Mouse (Mus musculus) lung, postnatal 25 days (tissue): Measurements from ENCODE around the gene Mvb12b.

ENCODE experiments used
- DNase-seq: peaks from one replicate; pipeline ENCODE4 v3.0.0; 2022; ENCODE audit warnings: low spot score

Gene Mvb12b

DNA sequence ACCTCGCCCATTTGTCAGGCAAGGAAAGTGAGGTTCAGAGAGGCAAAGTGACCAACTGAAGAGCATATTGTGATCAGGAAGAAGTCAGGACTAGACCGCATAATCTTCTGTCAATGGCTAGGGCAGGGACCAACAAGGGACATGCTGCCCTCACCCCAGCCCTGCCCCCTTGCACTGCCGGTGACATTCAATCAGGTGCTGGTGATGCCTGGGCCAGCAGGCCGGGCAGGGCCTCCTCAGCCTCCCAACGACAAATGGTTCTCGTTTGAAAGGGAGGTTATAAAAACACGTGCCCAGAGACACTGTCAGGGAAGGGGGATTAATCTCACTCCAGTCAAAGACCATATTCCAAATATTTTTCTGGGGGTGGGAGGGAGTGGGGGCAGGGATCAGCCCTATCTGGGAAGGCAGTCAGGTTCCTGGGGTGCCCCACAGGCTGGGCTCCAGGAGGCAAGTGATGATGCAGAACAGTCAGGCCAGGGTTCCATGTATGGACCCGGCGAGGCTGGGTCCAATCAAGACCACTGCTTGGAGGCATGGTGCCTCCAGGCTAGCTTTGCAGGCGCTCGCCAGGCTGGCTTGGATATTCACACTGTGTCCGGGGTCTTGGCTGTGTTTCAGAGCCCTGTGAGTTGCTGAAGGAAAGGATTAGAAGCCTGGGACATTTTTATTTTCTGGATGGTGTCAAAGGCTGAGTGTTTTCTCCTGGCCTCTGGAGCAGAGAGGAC is 168.2 kb downstream of the Mvb12b start:
- DNase-seq: no peak

DNA sequence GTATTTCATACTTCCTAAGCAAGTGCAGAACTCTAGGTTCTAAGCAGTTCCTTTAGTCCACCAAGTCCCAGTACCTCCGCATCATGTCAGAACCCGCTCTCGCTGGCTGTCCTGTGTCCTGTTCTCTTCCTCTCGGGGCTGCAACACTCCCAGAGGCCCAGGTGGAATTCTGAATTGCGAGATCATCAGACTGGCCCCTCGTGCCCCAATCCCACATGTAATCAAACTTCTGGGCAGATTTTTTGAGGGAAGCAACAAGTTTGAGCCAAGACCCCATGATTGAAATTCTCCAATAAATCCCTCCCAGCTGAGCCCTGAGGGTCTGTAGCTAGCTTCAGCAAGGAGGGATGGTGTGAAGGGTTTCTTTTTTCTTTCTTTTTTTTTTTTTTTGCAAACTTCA is 169.2 kb downstream of the Mvb12b start:
- DNase-seq: no peak

DNA sequence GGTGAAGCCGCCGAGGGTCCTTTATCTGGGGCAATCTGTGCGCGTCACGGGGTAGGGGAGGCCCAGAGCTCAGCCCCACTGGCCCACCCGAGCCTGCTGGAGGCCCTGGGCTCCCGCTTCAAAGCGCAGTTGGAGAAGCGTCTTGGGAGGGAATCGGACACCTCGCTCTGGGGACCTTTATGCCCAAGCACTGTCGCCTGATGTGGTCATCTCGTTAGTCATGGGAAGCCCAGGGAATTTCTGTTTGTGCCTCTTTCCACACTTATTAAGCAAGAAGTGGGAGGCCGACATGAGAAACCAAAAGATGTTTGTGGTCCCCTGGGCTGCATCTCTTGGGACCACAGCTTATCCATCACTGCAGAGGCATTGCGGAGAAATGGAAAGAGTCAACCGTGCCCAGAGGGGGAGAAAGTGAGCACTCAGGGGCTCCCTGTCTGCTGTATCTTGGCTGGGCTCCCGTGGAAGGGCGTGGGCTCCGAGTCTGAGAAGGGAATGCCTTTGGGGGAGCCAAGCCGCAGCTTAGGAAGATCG is 169.9 kb downstream of the Mvb12b start:
- DNase-seq: no peak

DNA sequence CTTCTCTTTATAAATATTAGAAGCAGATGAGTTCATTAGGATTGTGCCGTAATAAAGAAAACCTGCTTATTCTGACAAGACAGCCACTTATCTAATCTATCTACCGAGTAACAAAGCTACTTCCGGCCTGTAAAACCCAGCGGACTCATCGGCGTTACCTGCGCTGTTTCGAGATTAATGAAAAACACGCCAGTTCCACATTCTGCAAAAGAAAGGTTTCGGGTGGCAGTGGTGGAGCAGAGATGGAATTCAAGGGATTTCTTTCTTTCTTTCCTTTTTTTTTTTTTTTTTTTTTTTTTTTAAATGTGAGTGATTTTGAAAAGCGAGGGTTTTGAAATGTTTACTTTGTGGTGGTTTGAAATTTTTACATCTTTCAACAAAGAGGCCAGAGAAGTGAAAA is 170.4 kb downstream of the Mvb12b start:
- no peak for DNase-seq

DNA sequence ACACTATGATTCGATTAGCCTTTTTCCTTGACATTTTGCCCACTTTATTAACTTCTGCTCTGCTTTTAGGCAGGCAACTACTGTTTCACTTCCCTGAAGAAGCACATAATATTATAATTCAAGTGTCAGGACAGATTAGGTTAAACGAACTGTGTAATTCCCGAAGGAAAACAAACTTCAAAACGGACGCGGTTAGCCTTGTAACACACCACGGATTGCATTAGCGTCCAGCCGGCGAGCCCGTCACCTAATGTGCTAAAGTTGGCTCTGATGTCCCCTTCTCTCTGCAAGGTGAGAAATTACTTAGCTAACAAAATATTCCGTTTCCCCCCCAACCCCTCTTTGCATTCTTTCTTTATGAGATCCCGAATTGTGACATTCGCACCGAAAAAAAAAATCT is 170.9 kb downstream of the Mvb12b start:
- DNase-seq: no peak

DNA sequence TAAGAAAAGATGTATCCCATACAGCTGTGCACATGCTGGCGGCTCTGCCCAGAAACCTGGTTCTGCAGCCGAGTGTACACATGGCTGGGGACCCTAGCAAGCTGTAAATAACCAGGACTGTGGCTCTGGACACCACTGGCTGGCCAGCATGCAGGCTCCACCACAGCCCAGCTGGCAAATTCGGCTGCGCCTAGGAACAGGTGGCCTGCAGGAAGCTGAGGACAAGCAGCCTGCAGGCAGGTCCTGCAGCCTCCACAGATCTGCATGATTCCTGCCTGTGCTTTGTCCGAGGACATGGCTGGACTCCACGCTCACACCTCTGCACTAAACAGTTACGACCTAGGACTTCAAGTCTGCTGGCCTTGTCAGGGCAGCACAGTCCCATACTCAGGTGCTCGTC is 172.8 kb downstream of the Mvb12b start:
- no peak for DNase-seq

DNA sequence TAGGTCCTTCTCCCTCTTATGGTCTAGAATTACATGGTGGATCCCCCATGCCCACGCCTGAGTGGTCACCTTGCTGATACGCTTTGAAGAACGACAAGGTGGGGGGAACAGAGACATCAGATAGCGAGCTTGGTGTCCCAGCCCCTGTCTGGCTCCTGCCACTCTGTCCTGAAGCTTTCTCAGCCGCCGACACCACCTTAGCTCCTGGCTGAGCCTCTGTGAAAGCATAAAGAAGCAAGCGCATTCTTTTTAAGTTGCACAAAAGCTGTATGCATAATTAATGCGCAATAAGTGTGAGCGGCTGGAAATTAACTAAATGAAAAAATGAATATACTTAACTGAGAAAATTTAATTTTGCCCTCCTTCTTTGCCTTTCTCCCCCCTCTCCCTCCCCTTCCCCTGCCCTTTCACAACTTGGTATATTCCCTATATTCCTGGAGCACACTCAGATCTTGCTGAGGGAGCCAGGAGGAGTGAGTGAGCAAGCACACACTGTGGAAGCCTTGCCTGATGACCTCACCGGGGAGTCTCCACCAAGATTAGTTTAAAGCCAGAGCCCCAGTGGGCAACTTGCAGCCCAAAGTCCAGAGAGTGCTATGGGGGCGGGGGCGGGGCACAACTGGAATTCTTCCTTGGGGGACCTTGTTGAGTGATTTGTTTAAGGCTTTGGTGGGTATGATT is 174.0 kb downstream of the Mvb12b start:
- DNase-seq: no peak

DNA sequence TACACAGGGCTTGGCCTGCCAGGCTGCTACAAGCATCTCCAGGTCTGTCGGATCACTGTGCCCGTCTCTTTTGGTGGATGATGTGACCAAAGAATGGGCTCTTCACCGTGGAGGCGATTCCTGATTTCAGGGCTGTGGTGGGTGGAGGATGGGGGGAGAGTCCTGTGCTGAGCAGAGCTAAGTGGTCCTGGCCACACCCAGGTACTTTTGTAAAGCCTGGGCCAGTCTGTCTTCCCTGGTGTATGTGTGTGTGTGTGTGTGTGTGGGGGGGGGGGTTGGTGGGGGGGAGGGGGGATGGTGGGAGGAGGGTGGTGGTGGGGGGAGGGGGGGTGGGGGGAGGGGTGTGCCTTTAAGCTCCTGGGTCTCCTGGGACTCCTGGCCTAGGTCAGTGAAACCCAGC is 174.9 kb downstream of the Mvb12b start:
- DNase-seq: no peak

DNA sequence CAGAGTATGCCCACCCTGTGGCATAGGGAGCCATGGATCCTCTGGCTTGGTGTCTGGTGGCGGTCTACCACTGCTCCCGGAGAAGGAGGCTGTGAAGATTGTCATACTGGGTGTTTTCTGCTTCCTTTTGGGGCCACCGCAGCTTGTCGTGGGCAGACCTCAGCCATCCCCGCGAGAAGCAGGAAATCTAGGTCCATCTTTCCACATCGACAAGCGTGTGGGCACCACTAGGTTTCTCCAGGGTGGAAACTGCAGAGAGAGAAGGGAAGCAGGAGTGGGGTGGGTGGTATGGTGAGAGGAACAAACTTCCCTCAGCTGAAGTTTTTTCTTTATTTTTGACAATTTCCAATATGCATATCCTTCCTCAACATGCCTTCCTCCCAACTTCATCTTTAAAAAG is 178.9 kb downstream of the Mvb12b start:
- no peak for DNase-seq

DNA sequence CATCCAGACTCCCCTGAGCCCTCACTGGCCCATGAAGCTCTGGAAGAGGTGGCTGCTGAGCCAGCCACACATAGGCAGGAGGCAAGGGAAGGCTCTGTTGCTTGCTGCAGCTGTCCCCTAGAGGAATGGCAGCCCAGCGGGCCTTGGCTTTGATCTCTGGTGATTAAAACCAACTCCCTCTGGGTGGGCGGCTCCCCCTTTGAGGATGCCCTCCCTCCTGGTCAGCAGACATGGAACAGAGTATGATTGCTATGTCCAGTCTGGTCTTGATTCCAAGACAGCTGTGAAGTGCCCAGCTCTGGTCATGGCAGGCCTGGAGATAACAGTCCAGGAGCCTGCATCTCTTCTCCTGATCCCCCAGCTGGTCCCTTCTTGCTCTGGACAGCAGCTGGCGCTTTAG is 179.7 kb downstream of the Mvb12b start:
- no peak for DNase-seq

DNA sequence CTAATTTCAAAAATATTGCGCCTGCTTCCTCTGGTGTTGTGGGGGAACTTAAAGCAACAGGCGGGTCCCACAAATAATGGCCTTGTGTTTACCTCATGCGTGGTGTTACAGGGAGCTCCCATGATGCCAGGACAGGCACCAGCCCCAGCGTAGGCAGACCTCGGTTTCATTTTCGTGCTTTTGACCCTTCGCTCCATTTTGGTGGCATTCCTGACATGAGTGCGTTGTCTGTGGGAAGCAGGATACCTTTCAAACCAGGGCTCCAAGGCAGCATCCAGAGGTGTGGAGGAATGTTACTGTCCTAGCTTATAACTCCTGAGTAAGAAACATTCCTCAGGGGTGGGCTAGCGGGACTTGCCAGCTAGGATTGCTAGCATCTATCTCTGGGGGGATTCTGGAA is 181.3 kb downstream of the Mvb12b start:
- no peak for DNase-seq

DNA sequence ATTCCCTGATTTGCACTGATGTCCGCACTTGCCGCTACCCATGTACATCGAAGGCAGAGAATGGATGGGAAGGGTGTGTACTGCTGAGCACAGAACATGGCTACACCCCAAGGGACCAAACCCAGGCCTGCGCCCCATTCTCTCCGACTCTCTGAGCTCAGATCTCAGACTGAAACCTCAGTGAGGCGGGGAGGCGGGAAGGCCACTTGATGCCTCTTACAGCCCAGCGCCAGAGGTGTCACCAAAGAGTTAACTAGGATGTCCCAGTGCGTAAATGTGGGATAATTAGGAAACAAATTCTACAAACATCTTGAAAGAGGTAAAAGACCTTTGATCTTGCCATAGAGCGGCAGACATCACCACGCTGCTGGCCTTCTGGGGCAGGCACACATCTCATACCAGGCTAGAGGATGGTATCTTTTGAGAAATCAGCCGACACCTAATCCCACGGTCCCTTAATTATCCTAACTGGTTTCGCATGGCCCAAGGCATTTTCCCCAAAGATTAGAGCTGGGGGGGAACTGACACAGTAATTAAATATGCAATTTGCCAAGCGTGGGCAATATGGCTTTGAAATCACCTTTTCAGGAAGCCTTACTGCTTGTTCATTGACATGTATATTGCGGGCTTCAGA is 181.9 kb downstream of the Mvb12b start:
- no peak for DNase-seq

DNA sequence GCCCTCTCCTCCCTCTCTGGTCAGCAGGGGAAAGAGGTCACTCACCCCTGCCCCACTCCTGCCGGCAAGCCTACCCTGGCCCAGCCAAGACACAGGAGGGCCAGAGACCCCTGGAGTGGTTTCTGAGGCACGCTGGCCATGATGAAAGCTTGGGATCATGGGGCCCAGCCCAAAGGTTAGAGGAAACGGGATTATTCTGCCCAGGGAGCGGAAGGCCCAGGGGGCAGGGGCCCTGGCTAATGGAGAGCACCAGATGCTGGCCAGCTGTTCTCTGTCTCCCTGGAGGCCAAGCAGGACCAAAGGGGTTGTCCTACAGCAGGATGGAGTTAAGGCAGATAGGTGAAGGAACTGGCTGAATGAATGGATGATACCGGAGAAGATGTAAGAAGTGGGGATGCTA is 184.5 kb downstream of the Mvb12b start:
- no peak for DNase-seq

DNA sequence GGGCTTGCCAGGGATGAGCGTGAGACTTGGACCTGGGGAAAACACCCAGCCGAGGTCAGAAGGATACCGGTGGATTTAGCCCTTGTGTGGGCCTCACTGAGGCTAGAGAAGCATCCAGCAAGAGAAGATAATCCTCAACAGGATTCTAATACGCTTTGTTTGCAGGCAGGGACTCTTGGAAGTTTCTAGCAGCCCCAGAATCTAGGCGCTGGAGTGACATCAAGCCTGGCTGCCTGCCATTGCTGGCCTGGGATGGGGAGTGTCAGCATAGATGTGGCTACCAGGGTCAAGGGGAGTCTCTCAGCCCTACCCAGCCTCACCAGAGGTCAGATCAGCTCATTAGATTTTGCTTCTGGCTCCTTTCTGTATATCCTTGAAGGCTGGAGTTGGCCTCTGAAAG is 185.0 kb downstream of the Mvb12b start:
- peak; percentile 9 for DNase-seq

DNA sequence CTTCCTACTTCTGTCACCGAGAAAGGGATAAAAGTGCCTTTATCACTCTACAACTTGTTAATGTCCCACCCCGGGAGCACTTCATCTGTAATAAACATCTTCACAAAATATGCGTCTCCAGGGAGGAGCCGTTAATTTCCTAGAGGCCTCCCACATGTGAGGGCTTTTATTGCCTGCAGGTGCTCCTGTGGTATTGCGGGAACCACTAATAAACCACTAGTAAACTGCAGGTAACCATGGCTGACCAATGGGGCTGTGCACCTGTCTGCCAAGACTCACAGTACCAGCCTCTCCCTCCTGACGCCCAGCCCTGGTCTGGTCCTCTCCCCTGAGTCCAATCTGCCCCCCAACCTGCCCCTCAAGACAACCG is 186.3 kb downstream of the Mvb12b start:
- DNase-seq: no peak

DNA sequence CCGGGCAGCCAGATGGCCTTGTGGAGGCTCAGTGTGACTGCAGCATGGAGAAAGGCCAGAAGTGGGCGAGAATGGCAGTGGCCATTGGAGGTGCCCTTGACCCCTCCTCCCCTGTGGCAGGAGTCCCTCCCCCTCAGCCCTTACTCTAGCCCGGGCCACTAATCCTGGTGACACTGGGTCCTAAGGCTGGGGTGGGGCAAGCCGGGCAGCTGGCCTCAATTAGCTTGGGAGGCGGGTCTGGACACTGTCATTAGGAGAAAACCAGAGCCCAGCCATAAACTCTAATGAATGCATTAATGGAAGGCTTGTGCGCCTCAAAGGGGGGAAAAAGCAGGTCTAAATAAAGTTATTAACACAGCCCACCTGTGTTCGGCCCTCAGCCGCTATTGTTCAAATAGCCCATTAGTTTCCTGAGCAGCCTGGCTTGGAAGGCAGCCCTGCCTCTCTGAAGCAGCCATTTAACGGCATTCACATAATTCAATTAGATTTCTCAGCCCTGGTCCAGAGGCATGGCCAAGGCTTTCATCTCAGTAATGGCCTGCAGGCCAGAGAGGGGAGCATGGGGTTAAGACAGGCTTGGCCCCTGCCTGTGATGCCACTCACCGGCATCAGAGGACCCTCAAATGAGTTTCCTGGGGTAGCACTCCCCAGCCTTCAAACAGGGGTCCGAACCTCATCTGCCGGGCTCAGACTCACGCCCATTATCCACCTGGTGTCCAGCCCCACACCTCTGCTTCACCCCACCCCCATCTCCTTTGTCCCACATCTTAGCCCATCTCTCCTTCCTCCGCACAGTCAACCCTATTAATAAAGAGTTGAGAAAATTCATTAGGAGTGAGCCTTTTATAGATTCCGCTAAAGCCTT is 186.9 kb downstream of the Mvb12b start:
- no peak for DNase-seq

DNA sequence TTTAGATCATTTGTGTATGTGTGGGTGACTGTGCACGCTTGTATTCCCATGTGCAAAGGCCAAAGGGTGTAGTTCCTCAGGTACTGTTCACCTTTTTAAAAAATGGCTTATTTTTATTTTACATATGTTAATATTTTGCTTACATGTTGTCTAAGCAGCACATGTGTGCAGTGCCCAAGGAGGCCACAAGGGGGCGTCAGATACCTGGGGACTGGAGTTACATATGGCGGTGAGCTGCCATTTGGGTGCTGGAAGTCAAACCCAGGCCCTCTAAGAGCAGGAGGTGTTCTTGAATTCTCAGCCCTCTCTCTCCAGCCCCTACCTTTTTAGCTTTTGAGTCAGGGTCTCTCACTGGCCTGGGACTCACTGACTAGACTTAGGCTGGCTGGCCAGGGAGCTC is 188.8 kb downstream of the Mvb12b start:
- no peak for DNase-seq

DNA sequence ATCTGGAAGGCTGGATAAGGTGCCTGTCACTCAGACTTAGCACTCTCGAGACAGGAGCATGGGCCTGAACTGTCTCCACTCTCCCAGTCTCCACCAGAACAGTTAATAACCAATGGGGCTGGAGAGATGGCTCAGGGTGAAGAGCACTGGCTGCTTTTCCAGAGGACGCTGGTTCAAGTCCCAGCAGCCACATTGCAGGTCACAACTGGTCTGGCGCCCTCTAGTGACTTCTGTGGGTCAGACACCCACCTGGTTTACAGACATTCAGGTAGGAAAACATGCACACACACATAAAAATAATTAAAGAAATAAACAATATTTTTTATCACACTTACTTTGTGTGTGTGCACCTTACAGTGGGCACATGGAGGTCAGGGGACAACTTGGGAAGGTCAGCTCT is 191.3 kb downstream of the Mvb12b start:
- no peak for DNase-seq

DNA sequence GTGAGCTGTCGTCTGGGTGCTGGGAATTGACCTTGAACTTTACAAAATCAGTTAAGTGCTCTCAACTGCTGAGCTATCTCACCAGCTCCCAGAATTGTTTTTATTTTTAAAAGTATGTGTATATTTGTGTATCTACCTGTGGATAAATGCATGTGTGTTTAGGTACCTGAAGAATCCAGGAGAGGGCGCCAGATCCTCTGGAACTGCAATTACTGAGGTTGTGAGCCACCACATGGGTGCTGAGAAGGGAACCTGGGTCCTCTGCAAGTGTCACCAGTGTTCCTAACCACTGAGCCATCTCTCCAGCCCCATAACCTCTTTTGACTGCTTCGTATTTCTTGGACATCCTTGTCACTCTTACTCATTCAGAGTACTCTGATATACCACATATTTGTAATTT is 193.8 kb downstream of the Mvb12b start:
- DNase-seq: no peak

DNA sequence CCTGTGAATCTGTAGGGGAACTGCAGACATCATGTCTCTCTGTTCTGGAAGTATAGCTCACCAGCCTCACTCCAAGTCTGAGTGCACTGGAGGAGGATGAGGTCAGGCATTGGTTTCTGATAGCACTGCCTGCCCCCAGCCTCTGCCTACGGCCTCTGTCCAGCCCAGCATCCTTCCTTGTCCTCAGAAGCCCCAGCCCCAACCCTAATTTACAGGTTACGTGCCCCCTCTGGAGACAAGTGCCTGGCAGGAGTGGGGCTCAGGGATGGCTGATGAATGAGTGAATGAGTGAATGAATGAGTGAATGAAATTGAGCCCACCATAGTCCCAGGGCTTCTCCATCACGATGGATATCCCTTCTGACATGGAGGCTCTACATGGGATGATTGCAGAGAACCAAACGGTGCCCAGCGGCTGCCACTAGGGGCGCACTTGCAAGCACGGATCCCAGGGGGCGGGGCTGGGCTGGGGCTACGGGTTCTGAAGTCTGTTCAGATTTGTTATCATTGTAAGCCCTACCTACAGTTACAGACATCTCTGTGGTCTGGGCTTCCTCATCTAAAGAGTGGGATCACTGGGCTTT is 197.8 kb downstream of the Mvb12b start:
- DNase-seq: no peak

DNA sequence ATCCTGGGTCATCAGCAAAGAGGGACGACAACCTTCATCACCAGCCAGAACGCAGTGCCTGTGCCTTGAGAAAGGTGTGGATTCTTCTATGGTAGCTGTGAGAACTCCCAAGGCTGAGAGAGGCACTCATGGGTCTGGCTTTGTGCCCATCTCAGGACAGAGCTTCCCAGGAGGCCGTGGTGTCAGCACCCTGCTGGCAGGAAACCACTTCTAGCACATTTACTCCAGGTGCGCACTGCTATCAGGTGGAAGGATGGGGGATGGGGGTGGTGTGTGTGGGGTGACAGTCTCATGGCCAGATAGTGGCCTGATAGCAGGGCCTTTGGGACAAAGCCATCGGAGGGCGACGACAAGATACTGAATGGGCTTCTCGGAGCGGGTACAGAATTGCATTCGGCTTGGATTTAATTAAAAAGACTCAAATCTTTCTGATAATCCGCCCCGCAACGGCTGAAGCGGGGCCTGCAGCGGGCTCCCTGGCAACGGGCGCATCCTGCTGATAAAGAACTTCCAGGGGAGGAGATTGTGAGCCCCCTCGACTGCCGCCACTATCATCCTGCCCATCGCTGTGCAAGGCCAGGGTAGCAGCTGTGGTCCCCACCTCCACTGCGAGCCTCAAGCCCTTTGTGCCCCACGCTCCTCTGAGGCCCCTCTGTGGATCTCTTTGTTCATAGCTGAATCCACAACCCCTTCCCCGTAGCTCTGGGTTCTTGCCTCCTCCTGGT is 198.4 kb downstream of the Mvb12b start:
- no peak for DNase-seq
